In the genomic region with DNA sequence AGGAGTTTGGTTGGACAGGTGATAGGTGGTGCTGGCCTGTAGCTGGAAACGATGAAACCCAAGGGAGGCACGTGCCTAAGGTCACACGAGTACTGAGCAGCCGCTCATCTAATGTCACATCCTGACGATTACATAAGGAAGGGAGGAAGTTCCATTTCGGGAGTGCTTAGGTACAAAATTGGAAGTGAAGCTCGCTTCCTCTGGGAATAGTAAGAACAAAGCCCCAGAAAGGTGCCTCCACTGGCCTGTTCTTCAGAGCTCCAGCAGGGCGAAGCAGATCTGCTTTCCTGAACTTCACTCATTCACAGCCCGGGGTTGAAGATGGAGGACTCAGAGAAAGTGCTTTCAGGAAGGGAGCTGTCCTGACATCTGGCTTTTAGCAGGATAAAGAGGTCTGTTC, we compare ENCODE assay signal across 23 mouse cellular contexts. TPM values are rescaled to one million over a fixed set of nuclear protein-coding genes. Genes with fewer than 3 reads are reported as not detected.
"Had no signal": no experiment of that assay in that cellular context is flagged by ENCODE, and none has a peak within 500 bp of the region (broad histone marks: within the 10 kb centered on the region; RNA-seq: fewer than 3 reads in every experiment).

No protein-coding gene starts in this region.

- H3K9me3 ChIP-seq: kidney, embryonic 15.5 days; limb, embryonic 12.5 days; limb, embryonic 15.5 days; midbrain, embryonic 12.5 days; midbrain, embryonic 15.5 days; neural tube, embryonic 12.5 days; neural tube, embryonic 15.5 days had no signal

- H3K4me1 ChIP-seq: limb, embryonic 12.5 days; limb, embryonic 15.5 days; midbrain, embryonic 12.5 days; midbrain, embryonic 15.5 days; neural tube, embryonic 12.5 days; neural tube, embryonic 15.5 days had no signal

- H3K4me2 ChIP-seq: kidney, embryonic 15.5 days; limb, embryonic 12.5 days; limb, embryonic 15.5 days; liver, embryonic 11.5 days; lung, embryonic 14.5 days; midbrain, embryonic 12.5 days; midbrain, embryonic 15.5 days; neural tube, embryonic 12.5 days; neural tube, embryonic 15.5 days had no signal

- H3K9ac ChIP-seq: kidney, embryonic 15.5 days; limb, embryonic 12.5 days; limb, embryonic 15.5 days; liver, embryonic 14.5 days; liver, postnatal 0 days; lung, embryonic 14.5 days; midbrain, embryonic 12.5 days; midbrain, embryonic 15.5 days; neural tube, embryonic 12.5 days; neural tube, embryonic 15.5 days had no signal

- DNase-seq: kidney, postnatal 10 days; kidney, postnatal 36 days; left cerebral cortex, postnatal 4 days; liver, postnatal 0 days; lung, embryonic 14.5 days; right cerebral cortex, postnatal 14 days; right cerebral cortex, postnatal 4 days; thymus, adult 2 months; thymus, postnatal 14 days; thymus, postnatal 4 days had no signal

- H3K27me3 ChIP-seq: kidney, embryonic 15.5 days; limb, embryonic 12.5 days; limb, embryonic 15.5 days; midbrain, embryonic 12.5 days; midbrain, embryonic 15.5 days; neural tube, embryonic 12.5 days; neural tube, embryonic 15.5 days had no signal

- H3K4me3 ChIP-seq: kidney, embryonic 15.5 days; limb, embryonic 12.5 days; limb, embryonic 15.5 days; midbrain, embryonic 12.5 days; midbrain, embryonic 15.5 days; neural tube, embryonic 12.5 days; neural tube, embryonic 15.5 days had no signal

- ATAC-seq: liver, postnatal 0 days; lung, postnatal 0 days; midbrain, embryonic 15.5 days had no signal

- H3K27ac ChIP-seq: kidney, embryonic 15.5 days; limb, embryonic 12.5 days; limb, embryonic 15.5 days; liver, embryonic 14.5 days; macrophage; midbrain, embryonic 12.5 days; midbrain, embryonic 15.5 days; neural tube, embryonic 12.5 days; neural tube, embryonic 15.5 days; stomach, postnatal 0 days had no signal

RNA-seq across cellular contexts. Expression of a gene that starts 20.4 kb away (rescaled TPM):
- total RNA-seq: megakaryocyte, adult 5-6 weeks had no signal
- polyA plus RNA-seq: liver, postnatal 0 days; macrophage had no signal
